Mouse (Mus musculus): ENCODE data around the gene St6galnac3. TPM values are rescaled to one million over a fixed set of nuclear protein-coding genes. Genes with fewer than 3 reads are reported as not detected.
A peak's percentile ranks its signal among the peaks of the same experiment; 100 is the strongest.

St6galnac3 gene
- total RNA-seq, 4 experiments from 2014 or later: 23.7 to 38.8 (median 30.1) TPM

GRCm38 (mm10) chr3:153289971-153290370, 435.0 kb downstream of the St6galnac3 start:
- DNase-seq (ENCODE audit: low spot score in 2 of 2): peak in 1 of 2 experiments; percentile 35

- DNase-seq (ENCODE audit: low spot score in 2 of 2): no peak
These were observed 437.4 kb downstream of the St6galnac3 start for GRCm38 (mm10) chr3:153287564-153287963.

DNA sequence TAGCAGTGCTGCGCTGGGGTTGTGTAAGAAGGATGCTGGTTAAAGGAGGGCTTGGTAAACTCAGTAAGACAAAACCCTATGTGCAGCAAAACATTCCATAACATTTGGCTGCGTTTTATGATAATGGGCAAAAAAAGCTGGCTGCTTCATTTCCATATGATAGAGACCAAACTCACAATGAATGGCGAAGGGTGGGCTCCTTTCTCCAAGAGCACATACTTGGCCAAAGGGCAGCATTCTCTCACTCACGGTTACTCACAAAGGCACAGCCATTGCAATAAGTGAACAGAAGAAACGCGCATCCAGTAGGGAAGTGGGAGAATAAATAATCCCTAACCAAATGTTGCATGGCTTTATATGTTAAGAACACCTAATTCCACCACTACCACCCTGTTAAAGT, 437.9 kb downstream of the St6galnac3 start:
- DNase-seq (ENCODE audit: low spot score in 2 of 2): no peak

GRCm38 (mm10) chr3:153282123-153282765, 442.7 kb downstream of the St6galnac3 start:
- DNase-seq (ENCODE audit: low spot score in 2 of 2): no peak

DNA sequence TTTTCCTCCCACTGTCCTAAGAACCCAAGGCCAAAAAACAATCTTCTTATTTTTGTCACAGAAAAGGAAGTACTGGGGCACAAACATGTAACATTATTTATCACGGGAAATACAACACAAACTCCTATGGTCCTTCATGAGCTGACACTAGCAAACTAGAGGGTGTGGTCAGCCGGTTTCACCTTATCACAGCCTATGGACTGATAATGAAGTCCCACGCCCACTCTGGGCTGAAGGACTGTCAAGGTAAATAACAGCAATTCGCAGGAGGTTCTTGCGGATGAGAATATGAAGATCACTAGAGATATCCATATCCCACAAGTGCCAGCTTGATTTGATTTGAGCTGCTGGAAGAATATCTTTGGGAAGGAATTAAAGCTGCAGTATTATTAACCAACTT, 446.7 kb downstream of the St6galnac3 start:
- DNase-seq (ENCODE audit: low spot score in 2 of 2): no peak

DNA sequence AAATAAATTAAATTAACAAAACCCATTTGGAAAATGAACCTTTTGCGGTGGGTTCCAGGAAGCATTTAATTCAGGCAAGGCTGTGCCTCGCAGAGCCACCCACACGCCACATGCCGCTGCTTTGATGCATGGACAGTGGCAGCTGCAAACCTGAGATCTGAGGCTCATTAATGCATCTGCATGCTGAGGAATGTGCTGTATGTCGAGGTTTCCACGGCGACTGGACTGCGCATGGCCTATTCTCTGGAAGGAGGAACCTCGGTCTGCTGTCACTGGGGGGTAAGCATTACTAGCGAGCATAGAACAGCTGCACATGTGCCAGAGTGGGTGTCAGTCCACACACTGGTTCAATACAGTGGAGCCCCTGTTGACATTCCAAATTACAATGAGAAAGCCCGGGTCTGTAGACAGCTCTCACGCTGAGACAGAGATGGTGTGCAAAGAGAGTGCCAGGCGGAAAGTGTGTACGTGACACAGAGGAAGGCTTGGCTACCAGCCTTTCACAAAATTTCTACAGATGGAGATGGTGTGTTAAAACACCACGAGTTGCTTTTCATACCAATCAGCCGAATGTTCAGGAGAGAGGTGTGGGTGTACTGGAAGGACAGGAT, 447.5 kb downstream of the St6galnac3 start:
- DNase-seq (ENCODE audit: low spot score in 2 of 2): peak; percentile 56 to 69

DNA sequence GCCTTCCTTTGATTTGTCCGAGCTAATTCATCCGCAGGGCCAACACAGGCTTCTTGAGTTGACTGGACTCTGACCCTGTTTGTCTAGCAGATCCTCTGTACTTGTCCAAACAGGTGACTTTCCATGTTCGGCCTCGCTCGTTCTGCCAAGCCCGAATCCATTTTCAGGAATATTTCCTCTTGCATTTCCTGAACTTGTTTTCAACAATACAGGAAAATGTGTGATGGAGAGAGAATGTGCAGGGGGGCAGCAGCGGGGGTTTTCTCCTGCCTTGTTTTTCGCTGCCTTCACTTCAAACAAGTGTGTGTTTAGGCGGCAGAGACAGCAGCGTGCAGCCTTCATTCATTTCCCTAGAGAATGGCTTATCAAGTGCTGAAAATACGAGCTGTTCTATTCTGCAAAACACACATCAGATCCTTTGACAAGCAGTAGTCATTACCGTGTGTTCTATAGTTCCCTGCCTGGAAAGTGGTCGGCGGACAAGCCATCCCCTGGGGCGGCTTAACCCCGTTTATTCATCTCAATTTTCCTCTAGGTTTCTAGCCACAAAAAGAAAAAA, 448.1 kb downstream of the St6galnac3 start:
- DNase-seq (ENCODE audit: low spot score in 2 of 2): no peak

DNA sequence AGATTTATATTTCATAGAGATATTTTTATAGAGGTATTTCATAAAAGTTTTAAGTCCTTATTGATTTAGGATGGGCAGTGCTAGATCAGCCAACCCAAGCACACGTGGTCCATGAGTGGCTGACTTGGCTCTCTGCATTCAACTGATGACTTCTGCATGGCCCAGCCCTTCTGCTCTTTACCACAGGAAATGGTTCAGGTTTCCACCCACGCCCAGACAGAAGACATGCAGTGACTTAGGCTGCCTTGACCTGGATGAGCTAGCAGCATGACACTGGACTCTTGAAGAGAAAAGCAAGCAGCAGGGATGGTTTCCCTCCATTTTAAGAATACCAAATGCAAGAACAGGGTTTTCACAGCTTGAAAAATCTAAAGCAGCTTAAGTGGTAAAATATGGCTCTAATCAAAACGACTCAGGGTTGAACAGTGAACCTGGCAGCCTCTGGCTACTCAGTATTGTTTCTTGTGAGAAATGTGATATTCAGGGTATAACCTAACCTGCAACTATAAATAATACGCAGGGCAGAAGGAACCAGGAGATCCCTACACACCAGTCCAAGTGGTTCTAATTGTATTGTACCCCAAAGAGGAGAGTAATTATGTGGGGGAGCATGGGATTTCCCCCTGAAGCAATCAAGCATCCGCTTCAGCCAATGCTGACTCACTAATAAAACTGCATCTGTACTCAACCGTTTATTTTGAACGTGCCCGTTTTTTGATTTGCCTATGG, 448.7 kb downstream of the St6galnac3 start:
- no peak for DNase-seq (ENCODE audit: low spot score in 2 of 2)

DNA sequence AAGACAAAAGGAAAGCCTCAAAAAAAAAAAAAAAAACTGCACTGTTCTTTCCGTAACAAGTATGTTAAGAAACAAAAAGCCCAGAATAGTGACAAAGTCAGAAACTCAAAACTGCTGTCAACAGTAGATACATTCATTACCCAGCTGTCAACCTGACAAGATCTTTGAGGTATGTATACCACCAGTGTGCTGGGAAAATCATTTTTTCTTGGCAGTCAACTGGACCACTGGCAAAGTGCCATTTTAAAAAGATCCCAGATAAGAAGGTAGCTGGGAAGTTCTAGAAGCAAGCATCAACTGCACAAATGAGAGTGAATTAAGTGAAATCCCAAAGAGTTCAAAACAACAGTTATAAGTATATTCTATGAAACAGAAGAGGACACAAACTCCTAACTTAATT, 452.7 kb downstream of the St6galnac3 start:
- no peak for DNase-seq (ENCODE audit: low spot score in 2 of 2)

- DNase-seq (ENCODE audit: low spot score in 2 of 2): no peak
These were observed 457.6 kb downstream of the St6galnac3 start for GRCm38 (mm10) chr3:153267397-153267796.

- no peak for DNase-seq (ENCODE audit: low spot score in 2 of 2)
These were observed 463.0 kb downstream of the St6galnac3 start for GRCm38 (mm10) chr3:153261985-153262384.

GRCm38 (mm10) chr3:153260225-153260933, 464.6 kb downstream of the St6galnac3 start:
- DNase-seq (ENCODE audit: low spot score in 2 of 2): no peak

DNA sequence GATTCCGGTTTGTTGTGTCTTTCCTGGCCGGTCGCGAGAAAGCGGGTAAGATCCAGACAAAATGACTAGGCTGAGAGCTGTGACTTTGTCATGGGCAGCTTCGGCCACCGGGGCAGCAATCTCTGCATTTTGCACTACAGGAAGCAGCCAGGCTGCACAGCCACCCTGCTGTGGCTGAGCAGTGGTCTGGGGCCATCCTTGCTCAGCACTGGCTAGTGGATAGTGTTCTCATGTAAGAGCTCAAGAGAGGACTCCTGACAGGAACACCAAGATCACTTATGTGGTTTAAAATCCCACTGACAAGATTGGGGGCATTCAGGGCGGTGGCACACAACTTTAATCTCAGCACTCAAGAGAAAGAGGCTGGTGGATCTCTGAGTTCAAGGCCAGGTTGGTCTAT, 469.1 kb downstream of the St6galnac3 start:
- DNase-seq (ENCODE audit: low spot score in 2 of 2): no peak

DNA sequence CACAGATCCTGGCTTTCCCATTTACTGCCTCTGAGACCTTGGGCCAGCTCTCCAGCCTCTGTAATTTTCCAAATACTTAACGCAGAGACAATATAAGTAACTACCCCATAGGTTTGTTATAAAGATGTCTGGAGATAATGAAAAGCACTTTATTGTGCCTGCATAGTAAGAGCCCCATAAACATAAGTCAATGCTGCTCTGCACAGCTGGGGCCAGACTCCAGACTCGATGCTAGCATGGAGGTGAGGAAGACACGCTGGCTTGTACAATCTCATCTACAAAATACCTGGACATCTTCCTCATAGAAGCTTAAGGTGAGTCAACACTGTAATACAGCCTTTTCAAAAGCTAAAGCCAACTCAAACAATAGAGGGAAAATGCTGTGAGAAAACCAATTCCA, 473.3 kb downstream of the St6galnac3 start:
- no peak for DNase-seq (ENCODE audit: low spot score in 2 of 2)

- peak; percentile 63 to 71 for DNase-seq (ENCODE audit: low spot score in 2 of 2)
These were observed 474.2 kb downstream of the St6galnac3 start for GRCm38 (mm10) chr3:153250598-153251257.

GRCm38 (mm10) chr3:153248866-153249265, 476.1 kb downstream of the St6galnac3 start:
- no peak for DNase-seq (ENCODE audit: low spot score in 2 of 2)

DNA sequence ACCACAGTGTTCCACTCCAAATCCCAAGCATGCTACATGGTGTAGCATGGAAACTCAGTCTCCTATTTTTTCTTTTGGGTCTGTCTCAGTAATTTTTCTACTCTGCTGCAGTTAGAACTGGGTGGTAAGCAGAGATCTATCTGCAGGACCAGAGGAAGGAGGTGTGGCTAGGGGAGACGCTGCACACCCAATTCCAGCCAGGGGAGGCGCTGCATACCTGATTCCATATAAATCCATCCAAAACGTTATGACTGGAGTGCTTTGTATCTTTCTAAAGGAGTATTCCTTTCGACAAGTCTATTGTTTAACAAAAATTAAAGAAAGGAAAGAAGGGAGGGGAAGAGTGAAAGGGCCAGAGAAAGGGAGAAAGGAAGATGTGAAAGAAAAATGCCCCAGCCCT, 476.9 kb downstream of the St6galnac3 start:
- DNase-seq (ENCODE audit: low spot score in 2 of 2): no peak

DNA sequence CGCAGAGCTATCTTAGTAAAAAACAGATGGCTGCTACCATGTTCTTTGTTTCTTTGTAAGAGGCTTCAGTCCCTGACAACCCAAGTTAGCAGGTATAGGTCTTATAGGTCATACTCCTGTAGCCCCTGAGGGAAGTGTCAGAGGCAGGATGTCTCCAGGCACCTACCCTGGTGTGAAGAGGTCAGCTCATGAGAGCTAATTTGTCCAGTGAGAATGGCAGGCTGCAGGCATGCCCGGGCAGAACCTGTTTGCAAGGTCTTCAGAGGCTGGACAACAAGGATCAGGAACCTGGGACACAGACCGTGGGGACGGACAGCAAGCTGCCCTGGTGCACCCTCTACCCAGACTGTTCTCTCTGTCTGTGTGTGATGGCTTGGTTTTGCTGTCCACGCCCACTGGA, 482.4 kb downstream of the St6galnac3 start:
- no peak for DNase-seq (ENCODE audit: low spot score in 2 of 2)

GRCm38 (mm10) chr3:153241134-153241533, 483.8 kb downstream of the St6galnac3 start:
- no peak for DNase-seq (ENCODE audit: low spot score in 2 of 2)

DNA sequence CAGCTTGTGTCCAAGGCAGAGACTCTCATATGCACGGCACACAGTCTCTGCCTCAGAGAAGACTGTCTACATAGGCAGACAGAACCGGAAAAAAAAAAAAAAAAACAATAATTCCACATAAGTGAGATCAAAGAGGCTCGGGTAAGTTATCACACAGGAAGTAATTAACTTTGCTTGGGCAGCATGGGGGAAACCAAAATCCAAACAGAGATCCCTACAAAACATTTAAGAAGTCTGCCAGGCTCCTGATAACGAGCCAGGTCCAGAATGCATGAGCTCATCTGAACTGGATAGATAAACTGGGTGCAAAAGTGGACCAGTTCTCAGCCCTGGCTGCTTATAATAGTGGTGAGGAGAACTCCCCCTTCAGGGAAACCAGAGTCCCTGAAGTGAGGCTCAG, 484.6 kb downstream of the St6galnac3 start:
- DNase-seq (ENCODE audit: low spot score in 2 of 2): no peak

DNA sequence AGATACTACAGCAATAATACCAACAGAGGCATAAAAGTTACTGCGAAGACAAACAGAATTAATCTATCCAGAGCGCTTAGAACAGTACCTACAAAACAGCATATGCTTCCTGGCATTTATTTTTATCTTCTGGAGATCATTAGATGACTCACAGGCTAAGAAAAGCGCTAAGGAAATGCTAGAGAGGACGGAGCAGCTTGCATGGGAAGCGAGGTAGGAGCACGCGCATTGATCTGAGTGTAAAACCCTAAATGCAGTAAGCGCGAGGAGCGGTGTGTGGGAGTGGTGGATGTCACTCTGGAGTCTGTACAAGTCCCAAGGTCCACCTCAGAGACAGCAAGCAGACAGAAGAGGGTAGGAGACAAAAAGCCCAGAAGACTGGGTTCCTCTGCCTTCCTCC, 486.6 kb downstream of the St6galnac3 start:
- peak; percentile 70 to 82 for DNase-seq (ENCODE audit: low spot score in 2 of 2)

All from layer of hippocampus, adult 8-10 months (tissue).